Mouse (Mus musculus) erythroblast, embryonic 14.5 days (primary cell): ENCODE data around the gene Txndc8. TPM values are rescaled to one million over a fixed set of nuclear protein-coding genes. Genes with fewer than 3 reads are reported as not detected.

ENCODE experiments used
- H3K27me3 ChIP-seq: 2 replicates; pipeline ENCODE4 v1.6.1; 2012; ENCODE audit warnings: inconsistent platforms; ENCODE audit not compliant: control insufficient read depth
- H3K36me3 ChIP-seq: 2 replicates; pipeline ENCODE4 v1.6.1; 2012; ENCODE audit warnings: mild to moderate bottlenecking, inconsistent platforms; ENCODE audit not compliant: control insufficient read depth
- H3K4me1 ChIP-seq: 2 replicates; pipeline ENCODE4 v1.6.1; 2012; ENCODE audit warnings: inconsistent platforms; ENCODE audit not compliant: control insufficient read depth
- H3K4me3 ChIP-seq: replicated peaks from 2 replicates; pipeline ENCODE3; 2012; ENCODE audit warnings: moderate library complexity, mild to moderate bottlenecking, inconsistent platforms
- H3K9me3 ChIP-seq: 2 replicates; pipeline ENCODE4 v1.6.1; 2012; ENCODE audit warnings: low read length, inconsistent platforms, mixed read lengths; ENCODE audit not compliant: control insufficient read depth
- GATA1 ChIP-seq: IDR thresholded peaks from 2 replicates; pipeline ENCODE4 v1.6.1; 2012; ENCODE audit warnings: low read length, inconsistent platforms, mixed read lengths
- TAL1 ChIP-seq: IDR thresholded peaks from 3 replicates; pipeline ENCODE4 v1.6.1; 2012; ENCODE audit warnings: low read length, inconsistent platforms, mixed read lengths
- polyA plus RNA-seq: library from polyadenylated mRNA; stranded (reverse); fragments of >175 nt; gene quantifications from 2 replicates; pipeline ENCODE4 v1.2.3, GENCODE M21; 2012

Txndc8 gene
- polyA plus RNA-seq, 1 experiment, result not detected

DNA sequence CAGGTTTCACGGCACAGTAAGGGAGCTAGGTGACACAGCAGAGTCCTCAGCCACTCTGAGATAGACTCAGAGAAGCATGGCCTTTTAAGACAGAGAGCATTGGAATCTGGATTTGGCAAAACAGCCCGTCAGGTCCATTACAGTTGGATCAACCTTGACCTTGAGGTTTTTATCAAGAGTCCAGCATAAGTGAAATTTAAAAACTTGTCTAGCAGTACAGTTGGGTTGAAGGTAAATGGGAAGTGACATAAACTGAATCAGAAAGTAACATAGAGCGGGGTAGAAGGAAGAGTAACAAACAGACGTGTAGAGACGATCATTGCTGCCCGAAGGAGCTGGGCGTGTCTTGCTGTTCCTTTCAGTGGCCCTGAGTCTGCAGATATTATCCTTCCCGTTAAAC, 49.9 kb downstream of the Txndc8 start:
- no peaks in the 10 kb centered on the region for H3K9me3 ChIP-seq

DNA sequence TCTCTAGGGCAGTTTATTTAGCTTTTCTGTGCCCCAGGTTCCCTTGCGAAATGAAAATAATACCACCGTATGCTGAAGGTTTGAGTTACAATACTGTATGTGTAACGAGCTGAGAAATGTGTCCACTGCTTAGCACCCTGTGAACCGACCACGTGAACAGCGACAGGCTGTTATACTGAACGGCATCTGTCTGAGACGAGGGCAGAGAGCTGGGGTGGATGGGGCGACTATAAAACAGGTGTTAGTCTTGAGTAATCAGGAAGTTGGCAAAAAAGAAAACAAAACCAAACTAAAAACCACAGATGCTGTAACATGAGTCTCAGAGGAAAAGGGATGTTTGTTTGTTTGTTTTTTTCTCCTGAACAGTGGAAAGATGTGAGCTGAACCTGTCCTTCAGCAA, 50.8 kb downstream of the Txndc8 start:
- TF ChIP-seq TAL1 (no peak), GATA1 (no peak)
- peak overlapping the region; percentile 89 for H3K4me3 ChIP-seq
- no peaks in the 10 kb centered on the region for H3K9me3 ChIP-seq
- peaks cover 46% of the 10 kb centered on the region for H3K4me1 ChIP-seq
- peaks cover 5% of the 10 kb centered on the region for H3K27me3 ChIP-seq
- peaks cover 11% of the 10 kb centered on the region for H3K36me3 ChIP-seq

More for the DNA sequence above, 49.9 kb downstream of the Txndc8 start:
- peaks cover 5% of the 10 kb centered on the region for H3K27me3 ChIP-seq
- H3K36me3 ChIP-seq, result peaks cover 3% of the 10 kb centered on the region
- H3K4me3 ChIP-seq, result no peak overlapping the region
- TF ChIP-seq GATA1, result no peak
- no peak for TF ChIP-seq TAL1
- H3K4me1 ChIP-seq, result peaks cover 37% of the 10 kb centered on the region

DNA sequence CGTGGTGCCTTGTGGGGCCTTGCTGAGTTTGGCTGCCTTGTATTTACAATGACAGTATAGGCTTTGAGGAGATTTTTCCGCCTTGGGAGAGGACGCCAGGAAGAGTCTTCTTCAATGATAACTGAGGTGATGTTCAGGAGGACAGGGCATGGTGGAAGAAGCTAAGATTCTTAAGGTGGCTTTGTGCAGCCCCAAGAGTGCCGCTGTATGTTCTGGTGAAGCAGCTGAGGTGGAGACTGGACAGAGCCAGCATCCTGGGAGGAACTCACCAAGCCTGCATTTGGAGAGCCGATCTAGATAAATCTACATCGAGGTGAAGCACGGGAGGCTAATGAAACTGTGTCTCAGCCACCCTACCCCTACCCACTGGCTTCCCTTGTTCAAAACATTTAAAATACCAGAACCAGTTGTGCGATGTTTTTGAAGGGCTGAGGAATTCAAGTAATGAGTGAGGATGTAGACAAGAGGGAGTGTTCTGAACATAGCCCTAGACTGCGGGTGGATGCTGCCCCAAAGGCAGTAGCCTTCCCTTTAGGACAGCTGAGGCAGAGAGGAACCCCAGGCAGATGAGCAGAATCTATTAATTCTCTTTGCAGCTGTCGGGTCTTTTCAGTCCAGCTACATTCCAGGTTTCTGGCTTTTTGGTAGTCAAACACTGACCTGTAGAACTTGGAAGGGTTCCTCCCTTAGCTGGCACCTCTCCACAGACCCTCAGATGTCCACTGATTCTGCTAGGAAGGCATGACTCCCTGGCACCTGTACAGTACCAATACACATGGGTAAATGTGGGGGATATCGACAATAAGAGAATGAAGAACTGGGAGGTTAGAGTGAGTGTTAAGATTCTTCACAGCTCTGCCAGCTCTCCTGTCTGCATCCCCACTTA, 51.5 kb downstream of the Txndc8 start:
- peaks cover 5% of the 10 kb centered on the region for H3K27me3 ChIP-seq
- no peaks in the 10 kb centered on the region for H3K9me3 ChIP-seq
- H3K4me3 ChIP-seq, result peak overlapping the region; percentile 89
- no peak for TF ChIP-seq TAL1
- TF ChIP-seq GATA1, result no peak
- H3K36me3 ChIP-seq, result peaks cover 13% of the 10 kb centered on the region
- H3K4me1 ChIP-seq, result peaks cover 48% of the 10 kb centered on the region

DNA sequence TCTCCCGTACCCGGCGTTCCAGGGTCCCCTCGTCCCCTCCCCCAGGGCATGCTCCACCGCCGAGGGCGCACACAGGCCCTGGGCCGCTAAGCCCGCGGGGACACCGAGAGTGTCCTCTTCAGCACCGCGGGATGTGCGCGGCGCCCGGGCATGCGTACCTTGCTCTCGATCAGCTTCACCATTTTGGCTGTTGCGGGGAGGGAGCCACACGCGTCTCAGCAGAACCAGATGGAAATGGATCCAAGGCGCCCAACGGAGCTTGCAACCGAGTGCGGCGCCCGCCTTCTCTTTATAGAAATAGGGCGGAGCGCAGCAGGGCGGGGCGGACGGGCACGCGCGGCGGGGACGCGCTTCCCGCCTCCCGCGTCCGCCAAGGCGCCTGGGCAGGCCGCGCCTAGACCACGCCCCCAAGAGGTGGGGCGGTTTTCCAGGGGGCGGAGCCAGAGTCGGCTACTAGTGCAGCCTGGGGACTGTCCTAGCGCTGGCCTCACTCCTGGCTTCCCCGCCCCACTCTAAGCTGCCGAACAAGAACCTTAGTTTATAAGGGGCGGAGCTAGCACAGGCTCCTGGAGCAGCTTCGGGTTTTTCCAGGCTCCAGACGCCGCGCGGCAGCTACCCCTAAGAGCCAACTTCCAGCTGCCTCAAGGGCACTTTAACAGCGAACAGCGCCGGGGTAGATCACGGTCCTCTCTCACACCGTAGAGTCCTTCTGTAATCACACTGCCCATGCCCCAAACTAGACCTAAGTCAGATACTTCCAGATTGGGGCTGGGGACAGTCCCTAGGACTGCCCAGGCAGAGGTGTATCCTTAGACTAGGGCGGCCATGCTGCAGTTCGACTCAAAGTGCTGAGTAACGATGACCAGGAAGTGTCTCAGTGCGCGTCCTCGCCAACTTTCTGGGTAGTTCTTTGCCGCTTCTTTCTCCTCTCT, 52.6 kb downstream of the Txndc8 start, which contains the start of gene Txn1:
Gene Txn1, minus strand, starts transcription at position 383 of the 932 bp plus-strand sequence.
- H3K27me3 ChIP-seq, result peaks cover 5% of the 10 kb centered on the region
- H3K9me3 ChIP-seq, result peaks cover 5% of the 10 kb centered on the region
- peaks cover 53% of the 10 kb centered on the region for H3K4me1 ChIP-seq
- H3K36me3 ChIP-seq, result peaks cover 25% of the 10 kb centered on the region
- no peak for TF ChIP-seq TAL1
- TF ChIP-seq GATA1, result no peak
- peak within 1 kb of the TSS; percentile 89 for H3K4me3 ChIP-seq

DNA sequence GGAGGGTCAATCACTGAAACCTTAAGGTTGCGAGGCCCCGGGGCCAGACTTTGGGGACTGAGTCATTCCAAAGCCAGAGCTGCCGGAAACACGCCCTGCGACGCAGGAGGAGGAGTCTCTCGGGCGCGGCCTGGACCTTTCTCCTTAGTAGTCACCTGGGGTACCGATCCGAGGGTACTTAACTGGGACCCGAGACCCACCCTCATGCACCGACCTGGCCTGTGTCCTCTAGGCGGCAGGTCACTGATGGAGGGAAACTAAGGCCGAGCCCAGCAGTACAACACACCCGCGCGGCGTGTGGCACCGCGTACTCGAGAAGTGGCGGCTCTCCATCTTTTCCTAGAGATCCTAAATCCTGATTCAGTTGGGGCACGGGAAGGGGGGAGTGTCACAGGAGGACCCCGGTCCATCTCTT, 53.4 kb downstream of the Txndc8 start:
- peaks cover 5% of the 10 kb centered on the region for H3K27me3 ChIP-seq
- peaks cover 32% of the 10 kb centered on the region for H3K36me3 ChIP-seq
- H3K9me3 ChIP-seq, result peaks cover 9% of the 10 kb centered on the region
- TF ChIP-seq GATA1 (no peak), TAL1 (no peak)
- peak overlapping the region; percentile 89 for H3K4me3 ChIP-seq
- peaks cover 57% of the 10 kb centered on the region for H3K4me1 ChIP-seq

DNA sequence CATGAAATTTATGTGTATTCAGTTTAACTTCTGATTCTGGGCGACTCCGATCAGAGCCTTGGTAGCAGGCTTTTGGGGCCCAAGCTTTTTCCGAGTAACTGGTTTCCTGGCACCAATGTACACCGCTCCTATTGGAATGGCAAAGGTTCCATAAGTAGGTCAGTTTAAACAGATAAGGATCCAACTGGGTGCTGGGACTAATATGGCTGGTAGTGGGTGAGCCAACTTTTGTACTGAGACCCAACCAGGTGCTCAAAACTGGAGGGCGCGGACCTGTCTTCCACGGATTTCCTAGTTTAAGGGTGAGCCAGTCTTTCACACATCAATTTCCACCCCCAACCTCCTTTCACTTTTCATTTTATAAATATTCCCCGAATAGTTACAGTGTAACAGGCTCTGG, 53.9 kb downstream of the Txndc8 start:
- Histone ChIP-seq H3K9me3 (peaks cover 9% of the 10 kb centered on the region), H3K27me3 (peaks cover 5% of the 10 kb centered on the region), H3K4me1 (peaks cover 59% of the 10 kb centered on the region), H3K36me3 (peaks cover 38% of the 10 kb centered on the region), H3K4me3 (peak overlapping the region; percentile 89)
- TF ChIP-seq GATA1, result no peak
- no peak for TF ChIP-seq TAL1

DNA sequence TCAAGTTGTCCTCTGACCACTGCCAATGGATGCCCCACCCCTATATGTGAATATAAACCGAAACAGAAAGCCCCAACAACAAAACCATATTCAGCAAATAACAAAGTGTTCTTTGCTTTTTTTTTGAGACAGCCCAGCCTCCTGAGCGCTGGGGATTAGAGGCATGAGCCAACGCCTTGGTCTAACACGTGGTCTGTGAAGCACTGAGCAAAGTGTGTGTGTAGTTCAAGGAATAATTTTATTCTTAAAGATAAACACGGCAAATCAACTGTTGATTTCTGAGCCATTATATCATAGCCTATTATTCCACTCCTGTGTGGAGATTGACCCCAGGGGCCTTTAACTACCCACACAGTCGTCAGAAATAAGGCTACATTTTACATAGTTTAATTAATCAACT, 54.3 kb downstream of the Txndc8 start:
- H3K9me3 ChIP-seq, result peaks cover 9% of the 10 kb centered on the region
- peaks cover 42% of the 10 kb centered on the region for H3K36me3 ChIP-seq
- H3K27me3 ChIP-seq, result peaks cover 5% of the 10 kb centered on the region
- peak overlapping the region; percentile 89 for H3K4me3 ChIP-seq
- TF ChIP-seq TAL1 (no peak), GATA1 (no peak)
- peaks cover 59% of the 10 kb centered on the region for H3K4me1 ChIP-seq

DNA sequence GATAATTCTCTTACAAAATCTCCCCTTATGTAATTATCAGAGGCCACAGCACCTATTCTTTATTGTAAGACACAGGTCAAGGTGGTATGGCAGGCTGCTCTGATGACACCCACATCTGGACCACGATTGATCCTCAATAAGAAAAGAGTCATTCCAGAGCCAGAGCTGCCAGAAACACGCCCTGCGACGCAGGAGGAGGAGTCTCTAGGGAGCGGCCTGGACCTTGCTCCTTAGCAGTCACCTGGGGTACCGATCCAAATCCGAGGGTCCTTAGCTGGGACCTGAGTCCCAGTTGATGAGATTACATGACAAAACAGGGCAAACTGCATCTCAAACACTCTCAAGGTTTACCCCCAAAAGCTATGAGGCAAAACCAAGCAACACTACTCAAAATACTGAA, 55.1 kb downstream of the Txndc8 start:
- peaks cover 50% of the 10 kb centered on the region for H3K36me3 ChIP-seq
- H3K27me3 ChIP-seq, result peaks cover 5% of the 10 kb centered on the region
- peaks cover 59% of the 10 kb centered on the region for H3K4me1 ChIP-seq
- peaks cover 9% of the 10 kb centered on the region for H3K9me3 ChIP-seq
- TF ChIP-seq GATA1, result no peak
- no peak for TF ChIP-seq TAL1
- peak overlapping the region; percentile 89 for H3K4me3 ChIP-seq

DNA sequence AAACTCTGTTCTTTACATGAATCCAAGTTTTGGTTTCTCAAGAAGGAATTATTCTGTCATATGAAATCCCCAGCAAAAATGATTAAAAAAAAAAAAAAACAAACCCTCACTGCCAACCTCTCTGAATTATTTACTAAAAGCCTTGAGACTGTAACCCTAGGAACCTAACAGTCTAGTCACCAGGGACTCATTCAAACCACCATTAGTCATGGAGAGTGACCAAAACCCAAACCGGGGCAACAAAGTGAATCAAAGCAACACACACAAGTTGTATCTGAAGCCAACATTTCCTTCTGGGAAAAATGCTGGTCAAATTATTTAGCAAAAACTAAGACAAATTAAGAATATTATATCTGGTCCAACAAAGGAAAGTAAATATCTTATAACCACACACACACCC, 56.0 kb downstream of the Txndc8 start:
- TF ChIP-seq TAL1 (no peak), GATA1 (no peak)
- peaks cover 59% of the 10 kb centered on the region for H3K36me3 ChIP-seq
- peaks cover 9% of the 10 kb centered on the region for H3K9me3 ChIP-seq
- no peaks in the 10 kb centered on the region for H3K27me3 ChIP-seq
- H3K4me1 ChIP-seq, result peaks cover 56% of the 10 kb centered on the region
- no peak overlapping the region for H3K4me3 ChIP-seq
